Mouse (Mus musculus) megakaryocyte progenitor cell, adult 5-6 weeks (primary cell): Measurements from ENCODE around the gene Camk2b. TPM values are rescaled to one million over a fixed set of nuclear protein-coding genes. Genes with fewer than 3 reads are reported as not detected.
"Not testable (repeated sequence)": the region's sequence is repeated elsewhere in the genome, so short reads cannot be mapped to it uniquely, and the experiment has no call there.

Experiments
- ATAC-seq: replicated peaks from 2 replicates; pipeline ENCODE4 v1.8.0; 2016; ENCODE audit warnings: mild to moderate bottlenecking, moderate TSS enrichment, inconsistent platforms; ENCODE audit not compliant: poor library complexity
- total RNA-seq, 2 experiments: library from RNA; stranded (forward) in 1 of 2; stranded (reverse) in 1 of 2; fragments of 157-497, 149-512 nt in 1 of 2; fragments of 200-1000 nt in 1 of 2; gene quantifications; 2 replicates each; pipeline versions ENCODE4 v1.2.3 to v1.2.4; 2015 to 2017

Gene Camk2b
- total RNA-seq, 2 experiments from 2014 or later = 0.83 to 1.8 TPM

- no peak for ATAC-seq
These were observed 49.3 kb downstream of the Camk2b start for GRCm38 (mm10) chr11:6016797-6017395.

- peak; percentile 58 for ATAC-seq
These were observed 49.8 kb downstream of the Camk2b start for GRCm38 (mm10) chr11:6016368-6016767.

- ATAC-seq = no peak
These were observed 51.1 kb downstream of the Camk2b start for GRCm38 (mm10) chr11:6015011-6015431.

GRCm38 (mm10) chr11:6013359-6013758, 52.8 kb downstream of the Camk2b start:
- peak; percentile 63; the same call in 1 of the 2 replicates for ATAC-seq

GRCm38 (mm10) chr11:6011879-6012278, 54.3 kb downstream of the Camk2b start:
- ATAC-seq = no peak

- ATAC-seq = 0 out of 2 replicates have a peak, but pooled peaks have one; percentile 26
These were observed 55.2 kb downstream of the Camk2b start for GRCm38 (mm10) chr11:6010751-6011482.

- not testable (repeated sequence) for ATAC-seq
These were observed 58.4 kb downstream of the Camk2b start for GRCm38 (mm10) chr11:6007779-6008128.

GRCm38 (mm10) chr11:6007010-6007778, 59.0 kb downstream of the Camk2b start:
- ATAC-seq = not testable (repeated sequence)

- ATAC-seq = not testable (repeated sequence)
These were observed 59.7 kb downstream of the Camk2b start for GRCm38 (mm10) chr11:6006351-6007009.

GRCm38 (mm10) chr11:6005374-6006043, 60.7 kb downstream of the Camk2b start:
- peak; percentile 54 for ATAC-seq

GRCm38 (mm10) chr11:6003046-6003639, 63.0 kb downstream of the Camk2b start:
- ATAC-seq = 0 out of 2 replicates have a peak, but pooled peaks have one; percentile 31

GRCm38 (mm10) chr11:6001981-6002649, 64.0 kb downstream of the Camk2b start:
- ATAC-seq = no peak

GRCm38 (mm10) chr11:6000961-6001682, 65.0 kb downstream of the Camk2b start:
- ATAC-seq = no peak

GRCm38 (mm10) chr11:5999832-6000771, 66.1 kb downstream of the Camk2b start:
- peak; percentile 57 for ATAC-seq

- no peak for ATAC-seq
These were observed 67.7 kb downstream of the Camk2b start for GRCm38 (mm10) chr11:5998472-5998871.

- peak; percentile 81 for ATAC-seq
These were observed 70.2 kb downstream of the Camk2b start for GRCm38 (mm10) chr11:5995989-5996388.

- no peak for ATAC-seq
These were observed 71.3 kb downstream of the Camk2b start for GRCm38 (mm10) chr11:5994880-5995279.

GRCm38 (mm10) chr11:5994212-5994611, 72.0 kb downstream of the Camk2b start:
- no peak for ATAC-seq
